Mouse (Mus musculus) brain, adult 2 months (tissue): Measurements from ENCODE around the gene Mfap5.
"Not testable (repeated sequence)": the region's sequence is repeated elsewhere in the genome, so short reads cannot be mapped to it uniquely, and the experiment has no call there.

Experiments used
- DNase-seq: peaks from one replicate; pipeline ENCODE4 v3.0.0; 2011; ENCODE audit warnings: low read depth, low spot score

Gene Mfap5

DNA sequence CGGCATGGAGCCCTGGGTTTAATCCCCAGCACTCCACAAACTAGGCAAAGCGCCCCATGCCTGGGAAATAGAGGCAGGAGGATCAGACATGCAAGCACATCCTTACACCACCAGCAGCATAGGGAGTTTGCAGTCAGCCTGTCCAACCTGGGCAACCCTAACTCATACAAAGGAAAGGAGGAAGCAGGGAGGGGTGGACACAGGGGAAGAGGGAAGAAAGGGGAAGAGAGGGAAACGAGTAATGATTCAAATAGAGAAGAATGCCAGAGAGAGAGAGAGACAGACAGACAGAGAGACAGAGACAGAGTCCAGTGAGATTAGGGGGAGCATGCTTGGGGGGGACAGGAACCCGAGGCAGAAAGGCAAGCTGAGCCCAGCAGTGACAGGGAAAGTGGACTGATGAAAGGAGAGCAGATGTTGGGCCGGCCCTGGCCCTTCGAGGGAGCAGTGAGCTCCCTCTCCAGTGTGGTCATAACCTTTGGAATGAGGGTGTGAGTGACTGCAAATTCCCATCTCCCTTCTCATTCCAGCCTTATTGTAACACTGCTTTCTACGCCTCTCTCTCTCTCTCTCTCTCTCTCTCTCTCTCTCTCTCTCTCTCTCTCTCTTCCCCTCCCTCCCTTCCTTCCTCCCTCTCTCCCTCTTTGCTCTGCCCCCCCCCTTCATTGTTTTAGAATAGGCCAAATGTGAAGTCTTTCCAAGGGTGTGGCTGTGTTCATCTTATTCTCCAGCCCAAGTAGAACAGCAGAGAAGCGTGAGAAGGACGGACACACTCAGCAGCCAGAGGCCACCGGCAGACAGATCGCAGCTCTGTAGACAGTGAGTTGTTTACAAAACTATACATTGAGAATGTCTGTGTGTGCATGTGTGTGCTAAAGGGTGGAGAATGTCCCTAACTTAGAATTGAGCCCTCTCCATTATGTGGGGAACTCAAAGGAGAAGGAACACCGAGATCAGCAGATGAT lies 7.6 kb downstream of the Mfap5 start:
- no peak for DNase-seq

DNA sequence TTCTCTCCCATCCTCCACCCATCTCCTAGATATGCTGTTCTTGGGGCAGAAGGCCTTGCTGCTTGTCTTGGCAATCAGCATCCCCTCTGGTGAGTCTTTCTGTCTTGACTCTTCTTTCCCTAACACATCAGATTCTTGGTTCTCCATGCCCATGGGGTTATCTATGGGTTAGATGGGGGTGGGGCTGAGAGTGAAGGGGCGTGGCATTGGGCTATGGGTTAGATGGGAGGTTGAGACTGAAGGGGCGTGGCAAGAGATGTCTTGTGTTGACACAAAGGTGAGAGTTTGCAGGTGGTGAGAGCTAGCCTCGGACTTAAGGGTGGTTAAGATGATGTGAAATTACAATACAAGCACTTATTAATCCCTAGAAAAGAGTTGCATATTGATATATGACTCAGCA lies 8.7 kb downstream of the Mfap5 start:
- DNase-seq, result no peak

DNA sequence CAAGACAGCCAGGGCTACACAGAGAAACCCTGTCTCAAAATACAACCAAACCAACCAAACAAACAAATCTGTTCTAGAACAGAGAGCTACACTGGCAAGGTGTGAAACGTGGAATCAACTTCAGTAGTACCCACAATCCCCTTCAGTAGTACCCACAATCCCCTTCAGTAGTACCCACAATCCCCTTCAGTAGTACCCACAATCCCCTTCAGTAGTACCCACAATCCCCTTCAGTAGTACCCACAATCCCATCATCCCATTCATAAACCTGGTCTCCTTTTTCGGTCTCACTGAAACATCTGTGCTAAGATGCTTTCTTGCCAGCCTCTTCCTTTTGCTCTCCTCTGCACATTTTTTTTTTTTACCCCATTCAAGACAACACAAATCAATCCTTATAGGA lies 10.1 kb downstream of the Mfap5 start:
- not testable (repeated sequence) for DNase-seq

DNA sequence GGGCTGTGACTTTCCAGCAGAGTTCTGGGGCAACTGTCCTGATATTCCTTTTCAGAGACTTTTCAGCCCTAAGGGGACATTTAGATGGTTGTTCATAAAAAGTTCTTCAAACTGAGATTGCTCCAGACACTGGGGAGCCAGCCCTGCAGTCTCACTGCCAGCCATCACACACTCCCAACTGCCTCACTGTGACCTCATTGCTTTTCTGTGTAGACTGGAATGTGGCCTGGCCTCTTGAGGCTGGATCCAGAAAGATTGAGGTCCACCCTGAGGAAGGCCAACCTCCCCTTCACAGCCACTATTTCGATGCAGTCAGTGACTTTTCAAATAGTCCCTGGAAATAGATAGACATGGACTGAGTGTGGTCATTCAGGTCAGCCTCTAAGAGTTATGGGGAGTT lies 12.0 kb downstream of the Mfap5 start:
- no peak for DNase-seq

DNA sequence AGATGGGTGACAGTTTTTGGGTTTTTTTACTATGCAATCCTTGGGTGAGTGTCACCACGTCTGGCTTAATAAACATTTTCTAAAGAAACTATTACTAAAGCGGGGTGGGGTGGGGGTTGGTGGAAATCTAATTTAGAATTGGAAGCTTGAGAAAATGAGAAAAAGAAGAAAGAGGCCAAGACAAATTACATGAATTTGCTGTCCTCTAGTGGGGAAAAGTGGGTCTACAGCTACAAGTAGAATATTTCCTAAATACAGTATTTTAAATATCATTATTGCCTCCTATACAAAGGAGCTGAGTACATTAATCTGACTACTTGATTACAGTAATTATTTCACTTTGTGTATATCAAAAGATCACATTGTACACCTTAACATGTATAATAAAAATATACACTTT lies 13.7 kb downstream of the Mfap5 start:
- peak; percentile 56 for DNase-seq

DNA sequence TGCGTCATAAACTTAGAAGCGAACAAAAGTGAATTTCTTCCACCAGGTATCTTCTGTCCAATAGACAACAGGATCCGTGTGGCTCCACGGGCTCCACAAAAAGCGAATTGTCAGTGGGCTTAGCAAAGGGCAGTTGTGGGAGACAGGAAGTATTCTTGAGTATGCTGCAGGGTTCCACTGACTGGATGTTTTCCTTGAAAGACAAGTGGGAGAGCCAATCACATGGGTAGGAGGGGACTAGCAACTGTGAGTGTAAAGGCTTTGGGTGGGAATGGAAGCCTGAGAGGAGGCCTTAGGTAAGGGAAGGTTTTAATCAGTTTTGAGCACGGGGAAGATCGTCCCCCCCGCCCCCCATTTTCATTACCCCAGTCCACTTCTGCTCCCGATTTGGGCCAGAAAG lies 16.9 kb downstream of the Mfap5 start:
- DNase-seq, result peak; percentile 61

DNA sequence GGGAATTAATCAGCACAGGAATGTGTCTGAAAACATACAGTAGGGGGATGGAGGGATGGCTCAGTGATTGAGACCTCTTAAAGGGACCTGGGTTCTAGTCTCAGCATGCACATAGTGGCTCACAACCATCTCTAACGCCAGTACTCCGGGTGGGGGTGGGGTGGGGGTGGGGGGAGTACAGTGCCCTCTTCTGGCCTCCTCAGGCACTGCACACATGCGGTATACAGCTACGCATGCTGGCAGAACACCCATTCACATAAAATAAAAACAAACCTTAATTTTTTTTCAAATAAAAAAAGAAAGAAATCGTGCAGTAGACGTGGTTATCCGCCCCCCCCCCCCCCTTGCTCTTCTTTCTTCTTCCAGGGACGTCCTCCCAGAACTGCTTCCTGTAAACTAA lies 17.6 kb downstream of the Mfap5 start:
- no peak for DNase-seq

DNA sequence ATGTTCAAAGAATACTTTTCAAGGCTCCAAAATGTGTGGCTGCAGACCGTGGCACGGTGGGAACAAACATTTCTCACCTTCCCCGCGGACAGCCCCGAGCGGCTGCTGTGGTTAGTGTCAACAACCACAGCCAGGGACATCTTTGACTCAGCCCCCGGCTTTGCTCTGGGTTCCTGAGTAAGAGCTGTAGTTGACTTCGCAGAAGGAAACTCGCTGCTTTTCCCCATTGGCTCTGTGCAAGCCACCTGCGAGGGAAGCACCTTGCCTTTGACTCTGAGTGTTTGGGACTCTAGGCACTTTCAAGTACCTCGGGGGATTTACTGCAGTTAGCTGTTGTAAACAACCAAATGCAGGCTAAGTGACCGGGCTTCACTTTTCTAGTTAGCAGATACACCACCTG lies 22.0 kb downstream of the Mfap5 start:
- no peak for DNase-seq

DNA sequence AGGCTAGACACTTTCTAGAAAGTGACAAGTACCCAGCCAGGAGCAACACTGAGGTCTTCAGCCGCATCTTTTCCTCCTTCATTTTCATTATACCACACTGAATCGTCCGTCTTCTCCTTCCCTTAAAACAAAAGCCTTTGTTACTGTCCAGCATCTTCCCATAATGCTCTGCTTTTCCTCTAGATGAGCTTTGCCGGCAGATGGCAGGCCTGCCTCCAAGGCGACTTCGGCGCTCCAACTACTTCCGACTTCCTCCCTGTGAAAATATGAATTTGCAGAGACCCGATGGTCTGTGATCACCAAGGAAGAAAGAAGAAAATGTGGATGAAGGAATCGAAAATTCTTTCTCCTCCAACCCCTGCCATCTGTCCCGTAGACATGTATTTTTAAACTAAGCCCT lies 22.5 kb downstream of the Mfap5 start:
- DNase-seq, result peak; percentile 14

DNA sequence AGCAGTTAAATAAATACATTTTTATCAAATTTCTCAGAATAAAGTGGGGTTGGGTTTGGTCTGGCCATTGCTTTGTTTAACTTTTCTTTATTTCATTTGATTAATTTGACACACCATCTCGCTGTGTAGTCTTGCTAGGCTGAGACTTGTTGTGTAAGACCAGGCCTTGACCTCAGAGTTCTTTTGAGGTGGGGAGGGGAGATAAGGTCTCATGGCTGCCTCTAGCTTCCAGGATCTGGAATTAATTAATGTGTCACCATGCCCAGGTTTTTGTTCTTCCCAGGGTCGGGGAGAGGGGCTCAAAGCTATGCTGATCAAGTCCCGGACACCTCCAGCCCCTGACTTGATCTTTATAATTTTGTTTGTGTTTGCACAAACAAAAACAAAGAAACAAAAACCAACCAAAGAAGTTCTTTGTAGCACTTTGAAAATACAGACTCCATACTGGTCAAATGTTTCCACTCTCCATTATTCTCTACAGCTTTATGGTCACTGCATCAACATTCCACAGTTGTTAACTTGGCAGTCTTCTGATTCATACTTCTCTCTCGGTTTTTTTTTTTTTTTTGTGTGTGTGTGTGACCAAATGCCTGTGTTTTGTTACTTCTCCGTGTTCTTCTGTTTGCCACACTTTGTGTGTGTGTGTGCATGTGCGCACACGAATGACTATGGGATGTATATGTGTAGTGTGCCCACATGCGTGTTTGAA lies 26.0 kb downstream of the Mfap5 start:
- DNase-seq, result no peak

DNA sequence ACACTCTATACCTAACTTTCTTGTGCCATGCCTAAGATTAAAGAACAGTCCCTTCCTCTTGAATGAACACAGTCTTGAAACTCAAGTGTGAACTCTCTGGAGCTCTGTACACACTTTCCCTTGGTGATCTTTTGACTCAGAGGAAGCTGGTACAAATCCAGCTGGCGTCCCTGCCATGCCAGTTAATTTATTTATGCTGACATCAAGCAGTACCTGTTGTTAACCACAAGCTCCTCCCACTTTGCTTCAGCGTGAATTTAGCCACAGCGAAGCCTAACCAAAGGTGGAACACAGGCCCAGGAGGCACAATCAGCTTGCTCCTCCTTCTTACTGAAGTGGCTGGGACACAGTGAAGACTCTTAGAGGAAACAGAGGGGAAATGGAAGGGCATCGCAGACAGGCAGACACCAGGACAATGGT lies 27.2 kb downstream of the Mfap5 start:
- no peak for DNase-seq

DNA sequence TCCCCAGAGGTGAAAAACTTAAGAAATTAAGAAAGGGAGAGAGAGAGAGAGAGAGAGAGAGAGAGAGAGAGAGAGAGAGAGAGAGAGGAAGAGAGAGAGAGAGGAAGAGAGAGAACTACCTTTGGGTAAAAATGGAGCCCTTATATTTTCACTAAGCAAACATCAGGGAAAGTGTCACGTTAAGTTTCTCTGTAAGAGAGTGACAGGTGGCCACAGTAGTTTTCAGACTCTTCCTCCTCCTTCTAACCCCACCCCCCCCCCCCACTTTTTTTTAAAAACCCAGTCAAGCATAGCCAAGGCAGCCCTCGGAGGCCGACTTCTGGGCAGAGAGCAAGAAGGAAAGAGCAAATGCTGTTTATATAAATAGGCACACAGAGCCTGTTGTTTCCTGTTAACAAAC lies 28.4 kb downstream of the Mfap5 start:
- DNase-seq, result no peak

DNA sequence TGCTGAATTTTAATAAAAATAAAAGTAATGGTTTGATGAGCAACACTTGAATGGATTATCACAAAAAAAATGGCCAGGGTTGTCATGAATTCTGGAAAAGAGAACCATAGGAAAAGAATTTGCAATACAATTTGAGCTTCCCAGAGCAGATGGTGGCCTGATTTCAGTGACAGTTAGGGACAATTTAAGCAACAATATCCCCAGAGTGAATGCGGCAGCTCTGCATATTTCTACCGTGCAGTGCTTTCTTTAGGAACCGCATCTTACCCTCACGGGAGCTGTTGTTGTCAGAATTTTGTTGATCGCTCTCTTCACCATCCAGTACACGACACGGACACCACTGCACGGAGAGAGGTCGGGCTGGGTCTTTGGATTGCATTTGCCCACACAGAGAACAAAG lies 33.9 kb downstream of the Mfap5 start:
- DNase-seq, result peak; percentile 53

DNA sequence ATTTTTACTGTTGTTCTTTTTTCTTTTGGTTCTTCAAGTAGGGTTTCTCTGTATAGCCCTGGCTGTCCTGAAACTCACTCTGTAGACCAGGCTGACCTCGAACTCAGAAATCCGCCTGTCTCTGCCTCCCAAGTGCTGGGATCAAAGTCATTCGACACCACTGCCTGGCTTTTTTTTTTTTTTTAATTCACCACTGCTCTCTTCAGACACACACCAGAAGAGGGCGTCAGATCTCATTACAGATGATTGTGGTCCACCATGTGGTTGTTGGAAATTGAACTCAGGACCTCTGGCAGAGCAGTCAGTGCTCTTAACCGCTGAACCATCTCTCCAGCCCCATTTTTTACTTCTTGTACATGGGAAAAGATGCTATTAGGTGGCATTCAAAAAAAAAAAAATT lies 36.8 kb downstream of the Mfap5 start:
- DNase-seq, result not testable (repeated sequence)

DNA sequence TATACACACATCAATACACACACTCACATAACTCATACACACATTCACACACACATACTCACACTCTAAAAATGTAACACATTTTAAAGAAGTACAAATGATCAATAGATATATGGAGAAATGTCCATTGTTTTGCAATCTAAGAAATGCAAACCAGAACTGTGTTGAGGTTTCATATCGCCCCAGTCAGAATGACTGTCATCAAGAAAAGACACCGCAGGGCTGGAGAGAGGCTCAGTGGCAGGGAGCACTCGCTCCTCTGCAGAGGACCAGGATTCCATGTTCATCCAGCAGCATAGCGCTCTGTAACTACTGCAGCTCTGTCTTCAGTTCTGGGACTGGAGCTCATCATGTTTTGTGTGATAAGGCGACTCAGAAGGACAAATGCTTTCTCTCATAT lies 37.9 kb downstream of the Mfap5 start:
- DNase-seq, result no peak

DNA sequence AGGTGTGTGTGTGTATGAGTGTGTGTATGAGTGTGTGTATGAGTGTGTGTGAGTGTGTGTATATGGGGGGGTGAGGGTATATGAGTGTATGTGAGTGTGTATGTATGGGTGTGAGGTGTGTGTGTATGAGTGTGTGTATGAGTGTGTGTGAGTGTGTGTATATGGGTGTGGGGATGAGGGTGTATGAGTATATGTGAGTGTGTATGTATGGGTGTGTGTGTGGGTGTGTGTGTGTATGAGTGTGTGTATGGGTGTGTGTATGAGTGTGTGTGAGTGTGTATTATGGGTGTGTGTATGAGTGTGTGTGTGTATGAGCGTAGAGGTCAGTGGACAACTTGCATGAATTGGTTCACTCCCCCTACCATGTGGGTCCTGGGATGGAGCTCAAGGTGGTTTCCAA lies 39.0 kb downstream of the Mfap5 start:
- DNase-seq, result no peak

DNA sequence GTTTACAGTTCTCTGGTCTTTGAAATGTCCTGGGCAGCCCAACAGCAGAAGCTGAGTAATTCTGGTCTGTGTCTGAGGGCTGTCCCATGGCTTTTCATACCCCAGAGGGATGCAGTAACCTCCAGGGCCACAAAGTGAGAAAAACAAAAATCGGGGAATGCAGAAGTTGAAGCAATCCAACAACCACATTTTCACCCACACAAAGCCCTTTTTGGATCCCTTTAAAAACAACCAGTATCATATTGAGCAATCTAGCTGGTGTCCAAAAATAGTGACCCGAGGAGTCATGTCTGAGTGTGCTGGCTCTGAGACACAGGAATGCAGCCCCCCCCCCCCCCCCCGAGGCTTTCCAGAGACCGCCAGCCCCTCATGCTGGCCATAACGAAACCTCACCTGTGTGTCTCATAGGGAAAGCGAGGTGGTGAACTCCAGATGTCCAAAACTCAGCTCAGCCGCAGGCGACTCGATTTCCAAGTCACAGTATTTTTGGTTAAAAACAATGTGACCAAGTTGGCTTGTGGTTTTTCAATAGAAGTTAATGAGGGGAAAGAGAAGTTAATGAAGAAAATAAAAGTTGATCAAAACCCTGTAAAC lies 39.7 kb downstream of the Mfap5 start:
- DNase-seq, result no peak

DNA sequence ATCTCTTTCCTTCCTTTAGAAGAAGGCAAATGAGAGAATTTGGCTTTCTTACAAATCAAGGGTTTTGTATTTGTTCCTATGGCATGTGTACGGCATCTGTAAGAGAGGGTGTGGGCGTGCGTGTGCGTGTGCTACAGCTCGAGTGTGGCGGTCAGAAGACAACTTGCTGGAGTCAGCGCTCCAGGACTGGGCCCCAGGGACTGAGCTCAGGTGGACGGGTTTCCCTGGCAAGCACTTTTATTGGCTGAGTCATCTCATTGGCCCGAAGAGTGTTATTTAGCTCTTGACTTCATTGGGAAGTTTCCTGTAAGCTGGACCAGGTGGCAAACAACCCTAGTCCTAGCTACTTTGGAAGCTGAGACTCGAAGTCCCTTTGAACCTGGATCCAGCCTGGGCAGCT lies 40.3 kb downstream of the Mfap5 start:
- no peak for DNase-seq

DNA sequence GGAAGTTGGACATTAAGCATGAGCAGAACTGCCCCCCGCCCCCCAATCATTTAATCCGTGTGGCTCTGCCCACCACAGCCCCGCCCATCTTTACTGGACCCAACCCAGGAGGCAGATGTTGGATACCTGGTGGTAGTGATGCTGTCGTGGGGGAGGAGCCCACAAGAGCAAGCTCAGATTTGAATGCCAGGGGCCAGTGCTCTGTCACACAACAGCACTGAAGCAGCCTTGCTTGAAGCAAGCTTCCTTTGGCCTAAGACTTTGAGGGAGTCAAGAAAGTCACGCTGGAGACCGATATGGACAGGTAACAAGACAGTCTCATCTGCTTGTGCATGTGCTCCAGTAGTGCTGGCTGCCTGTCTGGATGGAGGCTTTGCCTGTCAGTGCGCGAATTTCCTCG lies 48.0 kb downstream of the Mfap5 start, which contains the start of gene Aicda:
Gene Aicda (plus strand): TSS at position 196 of the 400 bp plus-strand sequence.
- DNase-seq, result no peak

DNA sequence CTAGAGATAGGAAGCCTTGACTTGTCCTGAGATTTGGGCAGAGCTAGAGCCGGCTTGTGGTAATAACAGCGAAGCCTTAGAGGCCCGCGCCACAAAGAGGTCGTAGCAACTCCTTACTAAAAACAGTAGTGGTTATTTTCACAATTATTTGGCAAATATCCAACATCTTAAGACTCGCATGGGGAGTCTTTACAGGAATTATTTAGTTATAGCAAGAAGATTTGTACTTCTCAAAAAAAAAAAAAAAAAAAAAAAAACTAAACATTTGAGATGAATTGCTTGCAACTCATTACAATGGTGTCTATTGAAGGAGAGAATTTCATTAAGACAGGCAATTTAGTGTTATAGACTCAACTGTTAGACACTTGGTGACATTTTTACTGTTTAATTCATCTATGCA lies 48.5 kb downstream of the Mfap5 start:
- DNase-seq, result no peak

DNA sequence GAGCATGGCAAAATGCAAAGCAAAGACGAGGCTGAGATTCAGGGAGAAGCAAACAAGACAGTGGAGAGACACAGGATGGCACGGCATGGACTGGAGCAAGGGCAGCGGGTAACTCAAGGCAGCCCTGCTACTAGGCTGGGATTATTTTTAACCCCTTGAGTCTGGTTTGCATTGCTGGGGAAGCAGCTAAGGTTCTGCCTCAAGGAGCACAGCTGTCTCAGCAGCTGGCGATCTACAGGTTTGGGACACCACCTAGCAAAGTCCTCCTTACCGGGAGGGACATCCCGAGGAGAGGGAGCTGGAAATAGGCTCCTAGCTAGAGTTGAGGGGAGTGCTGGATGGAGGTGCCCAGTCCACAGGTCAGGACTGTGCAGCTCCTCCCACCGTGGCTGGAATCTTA lies 49.6 kb downstream of the Mfap5 start:
- no peak for DNase-seq

DNA sequence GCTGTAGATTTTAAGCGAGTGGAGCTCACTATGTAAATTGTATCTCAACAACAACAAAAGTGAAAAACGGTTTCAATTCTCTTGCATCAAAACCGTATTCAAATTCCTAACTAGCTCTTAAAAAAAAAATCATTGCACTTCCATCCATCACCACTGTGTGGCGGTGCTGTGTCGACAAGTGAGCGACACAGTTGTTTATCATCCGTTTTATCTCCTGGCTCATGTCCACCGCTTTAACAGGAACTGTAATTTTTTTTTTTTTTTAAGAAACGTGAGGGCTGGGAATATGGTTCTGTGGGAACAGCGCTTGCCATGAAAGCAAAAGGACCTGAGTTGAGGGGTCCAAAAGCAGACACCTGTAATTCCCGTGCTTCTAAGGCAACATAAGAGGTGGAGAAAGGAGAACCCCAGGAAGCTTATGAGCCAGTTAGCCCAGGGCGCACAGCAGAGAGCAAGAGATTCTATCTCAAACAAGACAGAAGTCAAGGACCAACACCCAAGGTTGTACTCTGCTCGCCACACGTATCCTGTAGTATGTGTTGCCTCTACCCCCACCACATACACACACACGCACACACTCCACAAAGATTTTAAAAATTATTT lies 51.4 kb downstream of the Mfap5 start:
- peak; percentile 83 for DNase-seq
